Mouse (Mus musculus) A20 (cell line): ENCODE measurements at regions not wholly inside any gene's neighbourhood (a gene's known extent, or its start where the extent isn't known, plus 50 kb on each side); places are given as distances from the start of the nearest gene placed in this dataset.

Experiments used
- DNase-seq: peaks from one replicate; pipeline ENCODE4 v3.0.0-alpha.2; 2011; ENCODE audit warnings: low read depth, low spot score

DNA sequence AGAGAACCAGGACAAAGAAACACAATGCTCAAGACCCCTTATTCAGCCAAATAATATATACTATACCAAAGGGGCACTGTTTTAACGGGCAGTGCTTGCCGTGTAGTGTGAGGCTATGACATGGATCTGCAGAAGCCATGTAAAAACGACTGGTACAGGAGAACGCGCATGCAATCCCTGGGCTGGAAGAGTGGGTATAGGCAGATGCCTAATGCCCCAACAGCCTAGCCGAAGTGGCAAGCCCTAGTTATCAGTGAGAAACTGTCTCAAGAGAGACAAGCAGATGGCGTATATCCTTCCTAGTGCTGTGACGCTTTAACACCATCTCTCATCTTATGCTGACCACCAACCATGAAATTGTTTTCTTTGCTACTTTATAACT is 262.8 kb downstream of the Ankrd50 start:
- no peak for DNase-seq

- peak; percentile 47 for DNase-seq
Observed at GRCm38 (mm10) chr3:38220934-38221833, 263.5 kb downstream of the Ankrd50 start.

DNA sequence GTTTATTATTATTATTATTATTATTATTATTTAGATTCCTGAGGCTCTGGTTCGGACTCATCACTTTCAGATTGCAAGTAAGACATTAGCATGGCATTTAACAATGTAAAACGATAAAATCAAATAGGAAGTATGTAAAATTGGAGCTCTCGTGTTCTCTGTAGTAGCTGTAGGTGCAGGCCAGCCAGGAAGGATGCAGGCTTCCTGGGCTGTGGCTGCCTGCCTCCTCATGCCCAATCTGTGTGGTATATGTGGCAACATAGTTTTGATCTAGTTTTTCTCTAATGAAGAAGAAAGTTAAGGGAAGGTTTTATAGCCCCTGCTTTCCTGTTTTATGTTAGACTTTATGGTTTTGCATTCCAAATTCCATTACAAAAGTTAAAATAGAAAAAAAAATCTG is 275.6 kb downstream of the Ankrd50 start:
- DNase-seq, result no peak

- DNase-seq, result no peak
Observed at GRCm38 (mm10) chr3:38207867-38208266, 276.8 kb downstream of the Ankrd50 start.

DNA sequence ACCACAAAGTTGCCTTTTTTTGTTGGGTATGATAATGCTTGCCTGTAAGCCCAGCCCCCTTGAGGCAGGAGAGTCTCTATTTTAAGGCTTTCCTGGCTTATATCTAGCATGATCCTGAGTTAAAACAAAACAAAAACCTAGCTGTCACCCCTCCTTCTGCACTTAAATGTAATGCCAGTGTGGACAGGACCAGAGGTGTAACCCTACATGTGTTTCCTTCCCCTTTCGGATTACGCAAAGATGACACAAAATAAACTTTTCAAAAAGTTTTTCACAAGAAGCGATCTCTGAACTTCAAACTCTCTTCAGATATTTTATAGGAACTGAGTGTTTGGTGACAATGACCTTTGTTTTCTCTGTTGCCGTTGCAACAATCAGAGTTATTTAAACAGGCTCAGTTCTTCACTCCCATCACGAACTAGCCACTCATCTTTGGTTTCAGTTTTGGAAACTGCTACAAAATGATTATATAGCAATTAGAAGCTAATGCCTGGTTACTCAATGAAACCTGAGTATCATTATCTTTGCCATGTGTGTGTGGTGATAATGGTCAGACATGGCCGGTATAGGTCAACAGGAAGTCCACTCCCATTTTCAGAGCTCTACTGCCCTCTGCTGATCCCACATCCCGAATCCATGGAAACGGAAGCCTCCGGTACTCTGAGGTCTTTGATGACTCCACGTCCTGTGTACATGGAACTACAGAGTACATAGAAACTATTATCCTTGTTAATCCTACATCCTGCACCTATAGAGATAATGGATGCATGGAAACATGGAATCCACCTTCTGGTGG is 282.6 kb downstream of the Ankrd50 start:
- peak; percentile 64 for DNase-seq

- no peak for DNase-seq
Observed at GRCm38 (mm10) chr3:38194001-38194400, 290.6 kb downstream of the Ankrd50 start.

- no peak for DNase-seq
Observed at GRCm38 (mm10) chr3:38187406-38187896, 297.2 kb downstream of the Ankrd50 start.

- no peak for DNase-seq
Observed at GRCm38 (mm10) chr3:38186503-38186902, 298.1 kb downstream of the Ankrd50 start.

DNA sequence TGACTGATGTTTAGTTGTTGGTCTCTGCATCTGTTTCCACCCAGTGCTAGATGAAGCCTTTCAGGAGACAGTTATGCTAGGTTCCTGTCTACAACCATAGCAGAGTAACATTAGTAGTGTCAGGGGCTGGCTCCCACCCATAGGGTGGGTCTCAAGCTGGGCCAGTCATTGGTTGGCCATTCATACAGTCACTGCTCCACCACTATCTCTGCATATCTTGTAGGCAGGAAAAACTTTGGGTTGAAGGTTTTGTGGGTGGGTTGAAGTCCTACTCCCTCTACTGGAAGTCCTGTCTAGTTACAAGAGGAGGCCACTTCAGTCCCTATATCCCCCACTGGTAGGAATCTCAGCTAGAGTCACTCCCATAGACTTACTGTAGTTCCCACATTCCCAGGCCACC is 306.3 kb downstream of the Ankrd50 start:
- peak; percentile 13 for DNase-seq

DNA sequence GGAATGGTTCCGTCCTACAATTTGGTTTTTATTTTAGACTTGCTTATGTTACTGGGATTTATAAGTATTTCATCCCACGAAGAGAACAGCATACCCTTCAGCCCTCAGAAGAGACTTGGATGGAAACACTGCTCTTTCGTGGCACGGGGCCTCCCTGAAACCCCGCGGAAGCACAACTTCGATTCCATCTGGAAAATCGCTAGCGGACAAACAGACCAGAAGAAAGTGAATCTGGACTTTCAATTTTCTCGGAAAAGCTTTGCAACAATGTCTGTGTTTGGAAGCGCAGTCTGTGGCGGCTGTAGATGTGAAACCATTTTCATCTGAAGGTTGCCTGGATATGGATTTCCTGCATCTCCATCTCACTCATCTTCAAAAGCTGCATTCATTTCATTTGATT is 308.7 kb downstream of the Ankrd50 start:
- no peak for DNase-seq

- DNase-seq, result no peak
Observed at GRCm38 (mm10) chr3:38174735-38175280, 309.8 kb downstream of the Ankrd50 start.

- no peak for DNase-seq
Observed at GRCm38 (mm10) chr3:38152408-38152807, 332.2 kb downstream of the Ankrd50 start.

DNA sequence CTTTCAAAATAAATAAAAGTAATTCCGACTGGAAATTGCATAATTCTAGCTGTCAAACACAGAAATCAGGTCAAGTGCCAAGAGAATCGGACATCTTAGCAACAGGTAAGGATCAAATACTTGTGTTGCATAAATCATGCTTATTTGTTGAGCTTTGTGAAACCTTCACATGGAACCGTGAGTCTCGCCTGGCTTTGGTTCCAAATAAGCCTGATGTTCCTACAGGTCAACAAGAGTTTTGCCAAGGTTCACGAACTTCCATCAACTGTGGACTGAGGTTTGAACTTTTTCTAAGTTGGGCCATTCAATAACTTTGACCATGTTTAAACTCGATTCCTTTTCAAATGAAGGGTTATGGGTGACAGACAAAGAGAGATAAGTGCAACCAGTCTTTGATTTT is 332.8 kb downstream of the Ankrd50 start:
- no peak for DNase-seq

- DNase-seq, result no peak
Observed at GRCm38 (mm10) chr3:38146663-38147062, 338.0 kb downstream of the Ankrd50 start.

DNA sequence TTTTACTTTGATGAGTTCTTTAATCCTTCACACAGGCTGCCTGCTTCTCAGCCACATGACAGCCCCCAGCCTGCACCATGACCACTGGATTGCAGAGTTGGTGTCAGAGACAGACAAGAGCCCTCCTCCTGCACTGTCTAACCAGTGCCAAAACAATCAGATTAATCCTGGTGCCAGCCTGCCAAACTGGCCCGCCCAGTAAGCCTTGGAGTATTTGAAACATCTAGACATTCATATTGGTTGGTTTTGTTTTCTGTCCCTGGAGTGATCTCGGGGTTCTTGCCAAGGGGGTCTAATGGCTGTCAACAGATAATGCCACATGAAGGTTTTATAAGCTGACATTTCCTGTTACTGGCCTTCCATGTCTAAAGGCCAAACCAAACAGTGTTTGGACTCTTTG is 339.2 kb downstream of the Ankrd50 start:
- no peak for DNase-seq

- no peak for DNase-seq
Observed at GRCm38 (mm10) chr3:38144650-38145049, 340.0 kb downstream of the Ankrd50 start.

DNA sequence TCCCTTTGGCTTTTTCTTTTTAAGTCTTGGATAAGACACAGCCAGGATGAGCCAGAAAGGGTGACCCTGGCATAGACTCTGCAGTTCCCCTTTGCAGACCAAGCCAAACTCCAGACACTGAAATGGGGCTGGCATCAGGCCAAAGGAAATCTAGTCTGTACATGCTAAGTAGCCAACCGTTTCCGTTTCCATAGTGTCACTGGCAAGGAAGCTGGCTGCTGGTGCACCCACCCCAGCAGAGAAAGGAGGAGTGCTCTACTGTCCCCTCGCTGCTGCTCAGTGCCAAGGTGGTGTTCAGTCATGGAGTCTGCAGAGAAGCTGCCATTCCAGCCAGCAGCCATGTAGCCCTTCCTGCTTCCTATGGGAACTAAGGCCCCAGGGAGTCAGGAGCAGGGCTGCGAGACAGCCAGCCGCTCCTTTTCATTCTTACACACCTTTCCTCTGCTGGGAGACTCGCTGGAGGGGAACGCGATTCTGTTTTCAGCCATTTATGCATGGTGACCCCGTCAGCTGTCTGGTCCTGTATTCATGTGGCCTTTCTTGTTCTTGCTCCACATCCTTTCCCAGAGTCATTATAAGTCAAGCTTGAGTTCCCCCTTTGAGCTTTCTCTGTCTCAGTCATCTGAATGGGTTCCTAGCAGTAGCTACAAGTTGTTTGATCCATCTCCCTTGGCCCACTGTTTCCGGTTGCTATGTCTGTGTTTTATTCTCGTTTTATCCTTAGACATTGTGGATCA is 341.3 kb downstream of the Ankrd50 start:
- DNase-seq, result no peak

- DNase-seq, result no peak
Observed at GRCm38 (mm10) chr3:38139387-38139786, 345.3 kb downstream of the Ankrd50 start.

DNA sequence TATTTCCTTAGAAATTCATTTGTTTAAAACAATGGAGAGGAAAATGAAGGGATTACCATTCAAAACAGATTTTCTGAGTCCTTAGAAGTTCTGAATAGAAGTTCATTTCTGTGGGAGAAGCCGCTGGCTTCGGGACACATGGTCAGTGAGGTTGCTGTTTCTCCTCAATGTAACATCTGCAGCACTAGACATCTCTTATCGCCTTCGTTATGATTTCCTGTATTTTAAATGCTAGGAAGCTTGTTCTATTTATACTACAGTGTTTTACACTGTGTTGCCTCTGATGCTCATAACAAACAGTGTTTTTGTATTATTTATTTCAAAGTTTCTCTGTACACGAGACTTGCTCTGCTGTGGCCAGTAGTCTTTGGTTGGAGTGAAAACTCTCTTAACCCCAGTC is 346.6 kb downstream of the Ankrd50 start:
- DNase-seq, result no peak

GRCm38 (mm10) chr3:38135808-38136214 is 348.8 kb downstream of the Ankrd50 start:
- no peak for DNase-seq

DNA sequence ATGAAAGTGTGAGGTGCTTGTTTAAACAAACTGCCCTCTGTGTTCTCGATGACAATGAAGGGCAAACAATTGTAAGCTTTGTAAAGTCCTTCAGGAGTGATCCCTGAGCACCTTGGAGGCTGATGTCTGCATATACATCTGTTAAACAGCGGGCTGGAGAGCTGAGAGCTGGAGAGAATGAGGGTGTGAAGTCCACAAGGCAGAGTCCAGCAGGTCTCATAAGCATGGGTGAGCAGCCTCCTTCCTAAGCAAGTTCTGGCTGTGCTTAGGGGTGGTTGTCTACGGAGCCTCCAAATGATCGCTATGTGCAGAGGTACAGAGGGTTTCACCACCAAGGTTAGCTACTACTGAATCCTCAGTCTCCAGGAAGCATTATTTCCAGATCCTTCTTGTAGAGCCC is 350.2 kb downstream of the Ankrd50 start:
- DNase-seq, result no peak

DNA sequence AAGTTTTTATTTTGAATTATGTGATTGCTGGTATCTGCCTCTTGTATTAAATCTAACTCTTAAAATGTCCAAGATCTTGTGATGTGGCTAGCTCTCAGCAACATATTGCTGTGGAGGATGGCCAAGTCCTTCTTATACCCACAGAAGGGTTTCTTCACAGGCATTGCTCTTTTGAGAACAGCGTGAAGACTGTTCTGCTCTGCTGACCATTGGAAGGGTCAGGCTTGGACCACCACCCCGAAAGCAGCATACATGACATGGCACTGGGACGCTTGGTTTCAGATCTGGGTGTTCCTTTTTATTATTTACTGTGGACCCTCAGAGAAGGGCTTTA is 352.8 kb downstream of the Ankrd50 start:
- DNase-seq, result no peak
